ENCODE assay signal across 15 mouse cellular contexts in the genomic region with DNA sequence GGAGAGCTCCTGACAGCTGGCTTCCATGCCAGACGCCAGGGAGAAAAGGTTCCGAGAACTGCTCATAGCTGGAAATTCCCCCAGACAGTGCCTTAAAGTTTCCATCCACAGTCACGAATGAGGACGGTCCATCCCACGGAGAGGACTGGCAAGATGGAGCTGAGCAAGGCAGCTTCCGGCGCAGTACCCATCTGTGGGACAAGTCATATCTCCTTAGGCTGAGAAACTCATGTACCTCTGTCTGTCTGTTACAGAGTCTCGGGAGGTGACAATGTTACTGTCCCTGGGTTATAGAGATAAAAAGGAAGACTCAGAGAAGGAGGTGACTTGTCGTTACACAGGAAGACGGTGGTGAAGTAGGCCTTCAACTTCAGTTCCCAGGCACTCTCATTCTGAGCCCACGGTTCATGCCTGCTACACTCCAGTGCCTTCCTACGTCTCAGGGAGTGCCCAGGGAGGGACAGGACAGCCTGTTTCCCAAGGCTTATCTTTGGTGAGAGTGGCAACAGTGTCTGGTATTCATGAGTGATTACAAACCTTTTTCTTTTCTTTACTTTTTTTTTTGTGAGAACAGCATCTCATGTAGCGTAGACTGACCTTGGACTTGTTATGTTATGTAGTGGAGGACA. TPM values are rescaled to one million over a fixed set of nuclear protein-coding genes. Genes with fewer than 3 reads are reported as not detected.
A peak's percentile ranks its signal among the peaks of the same experiment; 100 is the strongest.
DNase-seq lines count a peak whose midpoint lies in the region; ATAC-seq and TF ChIP-seq lines count a peak whose summit lies in the region.
"Had no signal": no experiment of that assay in that cellular context is flagged by ENCODE, and none has a peak within 500 bp of the region (broad histone marks: within the 10 kb centered on the region; RNA-seq: fewer than 3 reads in every experiment).

No protein-coding gene starts in this region.

- TF ChIP-seq EP300 in liver, postnatal 0 days (IDR thresholded peaks at IDR 0.05; ENCODE audit: low read depth): 0 out of 2 replicates have a peak, but pooled peaks have one; percentile 49

- 52% methylated on average over 13 of the region's 13 CpGs for WGBS in liver, postnatal 0 days (ENCODE audit: insufficient replicate concordance)
- WGBS in intestine, embryonic 16.5 days: 88% methylated on average over 13 of the region's 13 CpGs

- H3K27me3 ChIP-seq in liver, postnatal 0 days (ENCODE audit: insufficient read depth, low read length): no peaks in the 10 kb centered on the region
- H3K27me3 ChIP-seq in intestine, embryonic 16.5 days (replicated peaks; ENCODE audit: control insufficient read depth, insufficient read depth, low read length): no peaks in the 10 kb centered on the region
- H3K27me3 ChIP-seq: heart, embryonic 12.5 days had no signal

- H3K4me3 ChIP-seq in liver, postnatal 0 days (ENCODE audit: low read depth, low read length): no peak overlapping the region
- no peak overlapping the region for H3K4me3 ChIP-seq in intestine, embryonic 16.5 days (ENCODE audit: low read length)
- H3K4me3 ChIP-seq: heart, embryonic 12.5 days had no signal

- no peaks in the 10 kb centered on the region for H3K9me3 ChIP-seq in liver, postnatal 0 days (ENCODE audit: low read length)
- no peaks in the 10 kb centered on the region for H3K9me3 ChIP-seq in intestine, embryonic 16.5 days (ENCODE audit: control insufficient read depth, low read length)
- H3K9me3 ChIP-seq: heart, embryonic 12.5 days had no signal

- H3K9ac ChIP-seq in liver, postnatal 0 days (replicated peaks): peak overlapping the region; percentile 46; the same call in 1 of the 2 replicates
- no peak overlapping the region for H3K9ac ChIP-seq in intestine, embryonic 16.5 days (ENCODE audit: low read depth, low read length)
- H3K9ac ChIP-seq: heart, embryonic 12.5 days had no signal

- peak overlapping the region; percentile 44 for H3K4me2 ChIP-seq in liver, postnatal 0 days (ENCODE audit: low read depth, low read length)
- no peak overlapping the region for H3K4me2 ChIP-seq in intestine, embryonic 16.5 days (ENCODE audit: low read depth, low read length)
- H3K4me2 ChIP-seq: heart, embryonic 12.5 days had no signal

- ATAC-seq in erythroid progenitor cell, adult 5-6 weeks (replicated peaks; ENCODE audit: low FRiP score, poor library complexity, severe bottlenecking): peak; percentile 78
- peak; percentile 53 for ATAC-seq in liver, postnatal 0 days
- ATAC-seq in intestine, embryonic 16.5 days: no peak
- ATAC-seq: forebrain, embryonic 16.5 days had no signal

- H3K4me1 ChIP-seq in liver, postnatal 0 days (ENCODE audit: insufficient read depth): peaks cover 65% of the 10 kb centered on the region
- peaks cover 16% of the 10 kb centered on the region for H3K4me1 ChIP-seq in intestine, embryonic 16.5 days (ENCODE audit: control insufficient read depth, insufficient read depth, low read length)

- TF ChIP-seq CTCF in liver, postnatal 0 days (IDR thresholded peaks at IDR 0.05; ENCODE audit: low read depth): no peak

- H3K27ac ChIP-seq in liver, postnatal 0 days (ENCODE audit: low read depth): peak overlapping the region; percentile 66
- H3K27ac ChIP-seq in intestine, embryonic 16.5 days (ENCODE audit: low read length): no peak overlapping the region

- no peaks in the 10 kb centered on the region for H3K36me3 ChIP-seq in liver, postnatal 0 days (replicated peaks; ENCODE audit: insufficient read depth, low read length)
- no peaks in the 10 kb centered on the region for H3K36me3 ChIP-seq in intestine, embryonic 16.5 days (ENCODE audit: control insufficient read depth, insufficient read depth, low read length)
- H3K36me3 ChIP-seq: heart, embryonic 12.5 days had no signal

- DNase-seq in right cerebral cortex, adult 18-20 months: peak; percentile 58
- DNase-seq in right cerebral cortex, postnatal 14 days: no peak
- peak; percentile 74 for DNase-seq in MEL-GATA-1-ER (ENCODE audit: extremely low read depth, low read depth)
- peak; percentile 20 for DNase-seq in liver, postnatal 0 days
- DNase-seq in embryo, embryonic 10 days (ENCODE audit: low spot score): no peak
- DNase-seq in cerebellum, postnatal 14 days: no peak
- DNase-seq: cerebellum, adult 11 months; gastrocnemius, postnatal 25 days; kidney, adult 2 months; lung, adult 18-20 months; thymus, postnatal 36 days had no signal

RNA-seq across cellular contexts. Expression of a gene that starts 27.4 kb away (rescaled TPM):
- 49.9 and 84.0 TPM in 2 replicates for total RNA-seq in erythroid progenitor cell, adult 5-6 weeks (2015; ENCODE audit: low replicate concordance)
- 40.2 and 70.5 TPM in 2 replicates for total RNA-seq in erythroid progenitor cell, adult 5-6 weeks (2017; ENCODE audit: low replicate concordance)
- 15.5 and 19.5 TPM in 2 replicates for polyA plus RNA-seq in liver, postnatal 0 days (2015; fragmentation: Nextera tagmentation; extraction: Ambion mirVana)
- 27.0 and 27.5 TPM in 2 replicates for polyA plus RNA-seq in intestine, embryonic 16.5 days (2015; fragmentation: Nextera tagmentation; extraction: Ambion mirVana)

RNA-seq across cellular contexts. Expression of a gene that starts 32.8 kb away (rescaled TPM):
- total RNA-seq in erythroid progenitor cell, adult 5-6 weeks (2015; ENCODE audit: low replicate concordance): 8.6 and 21.4 TPM in 2 replicates
- total RNA-seq in erythroid progenitor cell, adult 5-6 weeks (2017; ENCODE audit: low replicate concordance): 7.0 and 25.2 TPM in 2 replicates
- polyA plus RNA-seq in liver, postnatal 0 days (2015; fragmentation: Nextera tagmentation; extraction: Ambion mirVana): 9.1 and 9.8 TPM in 2 replicates
- 8.5 and 11.1 TPM in 2 replicates for polyA plus RNA-seq in intestine, embryonic 16.5 days (2015; fragmentation: Nextera tagmentation; extraction: Ambion mirVana)

RNA-seq across cellular contexts. Expression of a gene that starts 54.5 kb away (rescaled TPM):
- total RNA-seq in erythroid progenitor cell, adult 5-6 weeks (2015; ENCODE audit: low replicate concordance): 21.3 and 37.7 TPM in 2 replicates
- total RNA-seq in erythroid progenitor cell, adult 5-6 weeks (2017; ENCODE audit: low replicate concordance): 43.6 and 54.1 TPM in 2 replicates
- 37.1 and 37.2 TPM in 2 replicates for polyA plus RNA-seq in liver, postnatal 0 days (2015; fragmentation: Nextera tagmentation; extraction: Ambion mirVana)
- polyA plus RNA-seq in intestine, embryonic 16.5 days (2015; fragmentation: Nextera tagmentation; extraction: Ambion mirVana): 105 and 125 TPM in 2 replicates

Comparison
In these comparisons a context has a peak if more than half of its experiments do, and no peak if none do; other contexts are left out.
1. DNase-seq: peak in right cerebral cortex, adult 18-20 months (single experiment), MEL-GATA-1-ER (single experiment) and liver, postnatal 0 days (single experiment); none in right cerebral cortex, postnatal 14 days (single experiment), embryo, embryonic 10 days (single experiment) and cerebellum, postnatal 14 days (0 of 2).